Mouse (Mus musculus) left cerebral cortex, postnatal 25 days (tissue): Measurements from ENCODE around the gene Ntrk2. TPM values are rescaled to one million over a fixed set of nuclear protein-coding genes. Genes with fewer than 3 reads are reported as not detected.

Source experiments
- DNase-seq, 2 experiments: peaks; one replicate each; pipeline ENCODE4 v3.0.0; 2022; ENCODE audit warnings: low spot score in 2 of 2, mixed read lengths in 1 of 2
- intact Hi-C: fragments of 180-260 bp; cut with DNase I; formaldehyde crosslinking; loops from one replicate; pipeline ENCODE4 v1.15.1; 2025
- total RNA-seq, 2 experiments: library from RNA; stranded (reverse); gene quantifications; 2 replicates each; pipeline ENCODE4 v1.2.3; 2021

Gene Ntrk2
- total RNA-seq, 2 experiments from 2014 or later = 415 to 419 TPM

DNA sequence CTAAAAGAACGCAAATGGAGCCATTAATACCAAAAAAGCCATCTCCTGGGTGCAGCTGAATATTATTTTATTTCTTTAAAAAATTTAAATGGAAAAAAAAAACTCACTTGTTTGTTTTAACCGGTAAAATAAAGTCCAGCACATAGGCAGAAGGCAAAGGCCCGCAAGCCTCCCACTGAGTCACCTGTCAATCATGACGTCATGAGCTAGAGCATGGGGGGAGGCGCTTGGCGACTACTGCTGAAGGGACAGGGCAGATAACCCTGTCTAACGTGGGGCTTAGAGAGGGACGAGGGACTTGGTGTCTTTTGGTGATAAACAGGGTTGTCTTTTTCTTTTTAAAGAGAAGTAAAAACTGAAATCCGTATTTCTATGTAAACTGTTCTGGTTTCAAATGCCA lies 140.7 kb downstream of the Ntrk2 start:
- no peak for DNase-seq
- intact Hi-C loops = no loop called here

DNA sequence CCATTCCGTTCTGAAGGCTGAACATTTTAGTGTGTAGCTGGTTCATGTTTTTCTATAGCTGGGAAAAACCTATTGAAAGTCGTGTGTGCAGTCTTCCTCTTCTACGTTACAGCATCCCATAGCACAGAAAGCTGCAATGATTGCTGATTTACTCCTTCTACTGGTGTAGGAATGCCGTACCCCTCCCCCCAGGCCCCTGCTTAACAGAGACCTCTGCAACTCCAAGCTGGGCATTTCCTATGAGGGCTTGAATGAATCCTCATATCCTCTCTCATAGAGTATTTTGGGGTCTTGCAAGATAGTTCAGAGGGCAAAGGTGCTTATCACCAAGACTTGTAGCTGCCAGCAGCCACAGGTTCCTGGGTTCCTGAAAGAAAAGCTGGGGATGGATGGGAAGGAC lies 148.0 kb downstream of the Ntrk2 start:
- intact Hi-C loops = no loop called here
- DNase-seq = no peak

DNA sequence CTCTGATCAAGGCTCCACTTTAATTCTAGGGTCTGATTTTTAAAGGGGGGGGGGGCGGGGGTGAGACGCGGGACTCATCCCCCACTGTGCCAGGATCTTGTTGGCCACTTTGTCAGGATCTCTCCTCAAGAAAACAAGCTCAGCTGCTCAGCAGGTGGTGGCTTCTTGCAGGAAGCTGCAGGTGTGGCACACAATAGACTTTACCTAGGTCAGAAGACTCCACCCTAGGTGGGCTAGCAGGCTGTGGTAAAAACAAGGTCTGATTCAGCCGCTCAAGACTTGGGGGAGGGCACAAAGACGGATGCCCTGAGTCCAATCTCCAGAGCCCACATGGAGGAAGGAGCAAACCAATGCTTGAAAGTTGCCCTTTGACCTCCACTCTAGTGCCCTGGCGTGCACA lies 148.4 kb downstream of the Ntrk2 start:
- DNase-seq = no peak
- intact Hi-C loops = no loop called here

- DNase-seq = peak in 1 of 2 experiments; percentile 62
- intact Hi-C loops = no loop called here
Observed at GRCm38 (mm10) chr13:58955237-58955777, 148.9 kb downstream of the Ntrk2 start.

DNA sequence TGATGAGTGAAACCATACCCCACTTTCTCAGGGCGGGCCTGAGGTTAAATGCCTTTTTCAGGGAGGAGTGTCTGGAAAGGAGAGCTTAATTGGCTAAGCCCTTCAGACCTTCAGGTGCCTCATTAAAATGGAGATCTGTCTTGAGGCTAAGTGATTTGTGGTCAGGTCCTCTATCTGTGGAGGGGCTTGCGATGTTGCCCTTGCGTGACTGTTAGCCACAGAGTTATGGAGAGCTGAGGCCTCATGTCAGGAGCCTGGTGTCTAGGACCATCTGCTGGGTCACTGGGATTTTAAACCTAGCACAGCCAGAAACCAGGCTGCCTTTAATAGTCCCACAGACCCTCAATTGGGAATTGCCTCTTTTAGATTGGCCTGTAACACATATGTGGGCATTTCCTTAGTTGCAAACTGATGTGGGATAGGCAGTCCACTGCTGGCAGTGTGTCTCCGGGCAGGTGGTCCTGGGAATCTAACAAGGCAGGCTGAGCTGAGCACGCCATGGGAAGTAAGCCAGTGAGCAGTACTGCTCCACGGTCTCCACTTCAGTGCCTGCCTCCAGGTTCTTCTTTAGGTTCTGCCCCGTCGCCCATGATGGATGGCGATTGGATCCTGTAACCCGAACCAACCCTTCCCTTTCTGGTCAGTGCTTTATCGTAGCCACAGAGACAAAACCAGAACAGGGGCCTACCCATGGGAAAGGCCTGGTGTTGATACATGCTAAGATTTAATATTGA lies 152.0 kb downstream of the Ntrk2 start:
- intact Hi-C loops = no loop called here
- DNase-seq = no peak

- intact Hi-C loops = no loop called here
- DNase-seq = no peak
Observed at GRCm38 (mm10) chr13:58960321-58960720, 154.0 kb downstream of the Ntrk2 start.

- DNase-seq = peak in 1 of 2 experiments; percentile 59
- intact Hi-C loops = no loop called here
Observed at GRCm38 (mm10) chr13:58964701-58965359, 158.5 kb downstream of the Ntrk2 start.

- intact Hi-C loops = no loop called here
- DNase-seq = no peak
Observed at GRCm38 (mm10) chr13:58965826-58966225, 159.5 kb downstream of the Ntrk2 start.

DNA sequence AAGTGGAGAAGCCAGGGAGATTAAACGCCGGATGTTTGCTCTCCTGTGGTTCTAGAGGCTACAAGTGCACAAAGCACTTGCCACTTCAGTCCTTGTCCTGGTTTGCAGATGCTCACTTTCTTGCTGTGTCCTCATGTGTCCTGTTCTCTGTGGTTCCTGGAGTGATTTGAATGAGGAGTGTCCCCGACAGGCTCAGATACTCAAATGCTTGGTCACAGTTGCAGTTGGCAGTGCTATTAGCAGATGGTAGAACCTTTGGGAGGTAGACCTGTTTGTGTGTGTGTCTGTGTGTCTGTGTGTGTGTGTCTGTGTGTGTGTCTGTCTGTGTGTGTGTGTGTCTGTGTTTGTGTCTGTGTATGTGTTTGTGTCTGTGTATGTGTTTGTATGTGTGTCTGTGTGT lies 160.1 kb downstream of the Ntrk2 start:
- DNase-seq = no peak
- intact Hi-C loops = no loop called here

DNA sequence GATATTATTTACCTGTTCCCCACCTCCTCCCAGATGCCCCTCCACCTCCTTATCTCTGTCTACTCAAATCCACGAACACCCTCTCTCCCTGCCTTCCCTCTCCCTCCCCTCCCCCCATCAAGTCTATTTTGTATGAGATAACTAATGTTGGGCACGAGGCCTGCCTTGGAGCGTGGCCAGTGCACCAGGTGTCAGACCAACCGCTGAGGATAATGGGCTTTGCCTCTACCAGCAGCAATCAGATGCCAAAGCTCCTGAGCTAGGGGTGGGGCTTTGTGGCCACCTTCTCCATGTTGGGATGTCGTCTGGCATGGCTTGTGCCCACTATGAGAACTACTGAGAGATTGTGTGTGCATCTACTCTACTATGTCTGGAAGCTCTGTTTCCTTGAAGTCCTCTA lies 161.8 kb downstream of the Ntrk2 start:
- intact Hi-C loops = no loop called here
- no peak for DNase-seq

DNA sequence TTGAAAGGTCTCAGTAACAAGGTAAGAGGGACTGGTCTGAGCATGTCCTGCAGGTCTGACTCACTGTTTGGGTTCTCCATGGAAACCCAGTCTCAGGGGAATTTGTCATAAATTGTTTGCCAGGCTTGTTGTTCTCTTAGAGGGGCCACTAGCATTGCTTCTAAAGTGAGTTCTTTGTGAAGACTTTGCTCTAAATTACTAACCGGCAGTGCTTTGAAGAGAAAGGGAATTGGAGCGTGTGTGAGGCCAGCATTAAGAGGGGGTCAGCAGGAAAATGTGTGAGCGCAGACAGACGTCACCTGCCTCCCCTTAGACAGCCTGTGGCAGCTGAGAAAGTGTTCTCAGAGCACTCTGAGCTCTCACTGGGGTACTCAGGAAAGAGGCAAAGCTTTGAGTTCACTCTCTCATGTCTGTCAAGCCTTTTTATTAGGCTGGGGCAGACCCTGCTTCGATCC lies 165.1 kb downstream of the Ntrk2 start:
- peak in 1 of 2 experiments; percentile 39 for DNase-seq
- intact Hi-C loops = no loop called here

GRCm38 (mm10) chr13:58972511-58972910 lies 166.1 kb downstream of the Ntrk2 start:
- intact Hi-C loops = no loop called here
- DNase-seq = no peak

DNA sequence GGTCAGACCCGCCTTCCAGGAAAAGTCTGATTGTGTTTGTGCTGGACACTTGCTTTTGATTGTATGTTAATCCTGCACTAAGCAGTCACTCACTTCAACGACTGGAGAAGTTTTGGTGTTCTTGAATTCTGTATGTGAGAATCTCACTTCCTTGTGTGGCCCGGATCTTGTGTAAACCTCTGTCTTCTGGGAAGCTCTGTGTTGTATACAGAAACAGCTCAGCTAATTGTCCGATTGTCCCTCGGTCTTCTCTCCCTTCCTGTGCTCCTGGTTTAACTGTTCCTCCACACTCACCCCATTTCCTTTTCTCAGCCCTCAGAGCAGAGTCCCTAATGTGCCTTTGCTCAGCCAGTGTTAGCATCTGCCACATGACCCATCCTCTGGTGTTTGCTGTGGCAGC lies 190.1 kb downstream of the Ntrk2 start:
- intact Hi-C loops = no loop called here
- no peak for DNase-seq

DNA sequence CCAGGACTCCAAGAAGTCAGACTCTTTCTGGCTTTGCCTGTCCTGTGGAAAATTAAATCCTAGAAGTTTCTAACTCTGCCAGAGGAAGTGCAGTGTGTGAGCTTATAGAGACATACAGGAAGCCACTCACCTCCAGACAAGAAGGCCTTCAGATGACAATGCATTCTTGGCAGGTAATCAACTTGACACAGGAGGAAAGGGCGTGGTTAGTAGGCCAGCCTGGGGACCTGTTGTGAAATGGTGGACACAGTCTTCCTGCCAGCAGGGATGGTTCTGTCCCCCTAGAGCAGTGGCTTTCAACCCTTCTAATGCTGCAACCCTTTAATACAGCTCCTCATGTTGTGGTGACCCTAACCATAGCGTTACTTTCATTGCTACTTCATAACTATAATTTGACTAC lies 191.4 kb downstream of the Ntrk2 start:
- DNase-seq = no peak
- intact Hi-C loops = no loop called here

DNA sequence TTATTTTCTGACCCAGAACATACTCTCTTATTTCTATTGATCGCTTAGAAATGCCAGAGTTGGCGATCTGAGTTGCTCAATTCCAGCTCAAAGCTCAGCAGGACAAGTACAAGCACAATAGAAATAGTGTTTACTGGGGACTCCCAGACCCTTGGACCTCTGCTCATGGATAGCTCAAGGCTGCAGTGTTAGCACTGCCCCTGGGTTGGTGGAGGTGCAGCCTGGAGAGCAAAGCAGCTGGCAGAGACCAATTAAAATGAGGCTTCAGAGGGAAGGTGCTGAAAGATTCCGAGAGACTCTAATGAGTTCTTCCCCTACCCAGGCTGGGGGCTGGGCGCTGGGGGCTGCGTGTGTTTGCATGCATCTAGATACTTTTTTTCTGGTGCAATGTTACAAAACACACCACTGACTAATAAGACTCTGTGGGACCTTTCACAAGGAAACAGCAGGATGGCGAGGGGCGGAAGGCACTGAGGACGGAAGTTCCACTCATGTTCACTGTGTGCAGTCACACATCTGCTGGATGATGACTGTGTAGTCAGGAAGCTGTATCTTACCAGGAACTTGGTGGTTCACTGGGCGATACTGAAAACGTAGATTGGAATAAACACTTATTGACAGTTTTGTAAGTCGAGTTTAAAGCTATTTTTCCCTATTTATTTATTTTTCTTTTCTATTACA lies 193.1 kb downstream of the Ntrk2 start:
- DNase-seq = no peak
- intact Hi-C loops = no loop called here

DNA sequence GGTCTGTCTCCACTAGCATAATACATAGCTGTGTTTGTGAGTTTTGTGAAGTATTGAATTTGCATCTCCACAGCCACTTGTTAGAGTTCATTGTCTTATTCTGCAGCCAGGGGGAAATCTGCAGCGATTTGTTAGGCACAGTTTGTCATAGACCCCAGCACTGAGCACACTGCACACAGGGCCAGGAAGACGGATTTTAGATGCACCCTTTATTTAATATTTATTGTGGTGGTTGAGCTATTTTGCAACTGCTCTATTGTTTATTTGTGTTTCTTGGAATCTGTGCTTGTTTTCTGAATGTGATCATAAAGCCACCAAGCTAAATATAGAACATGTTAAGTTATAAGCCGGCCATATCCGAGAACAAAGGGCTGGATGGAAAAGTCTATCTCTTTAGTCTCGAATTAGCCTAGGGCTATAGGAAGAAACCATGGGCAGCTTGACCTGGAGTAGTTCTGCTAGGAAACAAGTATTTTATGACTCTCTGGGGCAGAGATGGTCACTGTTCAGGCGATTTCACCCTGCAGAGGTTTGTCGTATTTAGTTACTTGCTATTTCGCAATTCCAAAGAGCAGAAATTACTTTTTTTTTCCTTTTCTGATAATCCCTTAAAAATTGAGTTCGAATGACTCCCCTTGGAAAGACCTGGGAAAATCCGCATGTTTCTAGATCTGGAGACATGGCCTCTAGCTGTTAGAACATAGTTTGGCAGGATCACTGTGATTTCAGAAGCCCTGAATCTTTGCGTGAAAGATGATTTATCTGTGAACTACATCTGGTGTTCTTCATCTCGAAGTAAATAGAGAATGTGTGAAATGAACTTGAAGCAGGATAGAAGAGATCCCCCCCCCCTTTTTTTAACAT lies 196.8 kb downstream of the Ntrk2 start:
- intact Hi-C loops = no loop called here
- DNase-seq = no peak

DNA sequence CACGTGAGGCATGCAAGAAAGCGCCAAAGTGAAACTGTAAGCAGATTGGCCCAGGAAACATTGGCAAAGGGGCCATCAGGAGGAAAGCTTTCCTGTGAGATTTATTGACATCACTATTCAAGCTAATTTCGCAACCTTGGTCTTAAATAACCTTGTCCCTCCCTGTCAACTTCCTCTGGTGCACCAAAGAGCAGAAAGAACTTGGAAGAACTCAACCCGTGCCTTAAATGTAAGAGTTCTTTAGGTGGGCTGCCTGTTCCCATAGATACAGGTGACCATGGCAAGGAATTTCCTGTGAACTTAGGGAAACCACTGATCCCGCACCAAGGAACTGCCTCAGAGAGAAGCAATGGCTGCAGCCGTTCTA lies 197.4 kb downstream of the Ntrk2 start:
- intact Hi-C loops = no loop called here
- no peak for DNase-seq

- DNase-seq = peak in 1 of 2 experiments; percentile 65
Observed at GRCm38 (mm10) chr13:59004579-59004978, 198.2 kb downstream of the Ntrk2 start.

GRCm38 (mm10) chr13:59009855-59010254 lies 203.5 kb downstream of the Ntrk2 start:
- DNase-seq = no peak
- intact Hi-C loops = loop anchor here (5.0 kb wide), 1 partner anchor 203 kb away; the partner anchor contains the start of gene Ntrk2

More at GRCm38 (mm10) chr13:59004579-59004978, 198.2 kb downstream of the Ntrk2 start:
- intact Hi-C loops = no loop called here
